Mouse (Mus musculus) central nervous system, embryonic 18 days (tissue): ENCODE results near the gene Ankrd1. TPM values are rescaled to one million over a fixed set of nuclear protein-coding genes. Genes with fewer than 3 reads are reported as not detected.

Source experiments
- polyA plus RNA-seq: library from polyadenylated mRNA; depleted of rRNA; stranded (reverse); fragments of >200 nt; gene quantifications from 2 replicates; pipeline ENCODE4 v1.2.3, GENCODE M21; 2012; rRNA removed

Gene Ankrd1
- 0.09 and 0.29 TPM in 2 replicates for polyA plus RNA-seq

GRCm38 (mm10) chr19:36119783-36120471 is at the start of gene Ankrd1:
Ankrd1 (minus strand) TSS chr19:36120099.

GRCm38 (mm10) chr19:36083262-36084225 is 36.4 kb downstream of the Ankrd1 start, which contains the start of gene Rpp30:
Rpp30 (plus strand) TSS chr19:36083716.

Other genes starting within 250 kb of the Ankrd1 start
- gene Htr7, start 62.6 kb downstream of the Ankrd1 start, polyA plus RNA-seq = 8.1 and 10.9 TPM in 2 replicates
- gene Rpp30, start 36.4 kb downstream of the Ankrd1 start, polyA plus RNA-seq = 37.3 and 38.9 TPM in 2 replicates
- gene Pcgf5, start 228.2 kb upstream of the Ankrd1 start, polyA plus RNA-seq = 4.6 and 4.7 TPM in 2 replicates